Mouse (Mus musculus): ENCODE measurements at regions not wholly inside any gene's neighbourhood (a gene's known extent, or its start where the extent isn't known, plus 50 kb on each side); places are given as distances from the start of the nearest gene placed in this dataset.

- DNase-seq (ENCODE audit: low read depth): no peak
Observed at GRCm38 (mm10) chr6:49769904-49770720, 52.4 kb upstream of the Npy start.

Measured in fibroblast of lung, adult 2 months (primary cell).